Mouse (Mus musculus): ENCODE measurements around the gene Ccdc142. TPM values are rescaled to one million over a fixed set of nuclear protein-coding genes. Genes with fewer than 3 reads are reported as not detected.
A peak's percentile ranks its signal among the peaks of the same experiment; 100 is the strongest.

Ccdc142 gene
- polyA plus RNA-seq, 1 experiment from 2014 or later = 2.0 TPM

DNA sequence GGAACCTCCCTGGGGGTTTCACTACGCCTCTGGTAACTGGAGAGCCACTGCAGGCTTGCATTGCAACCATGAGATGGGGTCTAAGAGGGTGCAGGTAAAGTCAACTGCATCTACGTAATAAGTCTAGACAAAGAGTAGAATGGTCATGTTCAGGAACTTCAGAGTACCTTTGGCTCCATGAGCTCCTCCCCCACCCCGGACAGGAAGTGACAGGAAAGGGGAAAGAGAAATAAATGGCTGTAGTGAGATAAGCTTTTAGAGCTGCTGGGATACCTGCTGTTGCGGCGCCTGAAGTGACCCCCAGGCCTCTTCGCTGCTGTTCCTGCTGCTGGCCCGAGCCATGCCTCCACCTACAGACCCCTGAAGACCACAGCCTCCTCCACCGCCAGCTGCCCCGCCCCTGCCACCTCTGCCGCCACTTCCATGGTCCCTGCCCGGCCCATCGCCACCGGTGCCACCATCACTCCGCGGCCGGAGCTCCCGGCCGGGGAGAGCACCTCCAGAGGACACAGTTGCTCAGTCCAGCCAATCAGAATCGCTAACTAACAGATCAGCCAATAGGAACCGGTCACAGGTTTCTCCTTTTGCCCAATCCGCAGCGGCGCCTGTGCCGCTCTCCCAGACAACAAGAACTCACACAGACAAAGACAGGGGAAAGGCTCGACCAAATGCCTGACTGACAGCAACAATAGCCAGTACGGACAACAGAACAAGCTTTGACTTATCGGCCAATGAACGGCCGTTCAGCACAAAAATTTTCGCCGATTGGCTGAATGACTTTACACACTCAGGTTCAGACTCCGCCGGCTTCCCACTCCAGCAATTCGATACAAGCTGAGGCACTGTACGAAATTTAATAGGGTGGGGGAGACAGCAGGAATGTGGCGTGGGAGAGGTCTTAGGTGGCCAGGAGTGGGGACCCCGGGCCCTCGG, 19.8 kb downstream of the Ccdc142 start, which contains the start of gene Wbp1:
Wbp1 (minus strand) TSS at position 630 of the 933 bp plus-strand sequence.
- under 1% methylated on average over 38 of the region's 38 CpGs for WGBS
- peak within 1 kb of the TSS; percentile 93 for H3K27ac ChIP-seq
- ATAC-seq (replicated peaks; ENCODE audit: low FRiP score, low read depth) = peak; percentile 95
- no peaks in the 10 kb centered on the region for H3K27me3 ChIP-seq (ENCODE audit: insufficient read depth, low read length)
- H3K4me2 ChIP-seq (ENCODE audit: low read length) = peak within 1 kb of the TSS; percentile 80
- peak; percentile 100 for DNase-seq (ENCODE audit: low spot score)
- no peaks in the 10 kb centered on the region for H3K9me3 ChIP-seq (replicated peaks; ENCODE audit: low read length)
- H3K4me3 ChIP-seq (replicated peaks; ENCODE audit: low read depth, low read length) = peak within 1 kb of the TSS; percentile 68
- 0 out of 2 replicates have a peak, but pooled peaks cover 5% of the 10 kb centered on the region for H3K36me3 ChIP-seq (ENCODE audit: insufficient read depth, low read length)
- TF ChIP-seq CTCF (IDR thresholded peaks at IDR 0.05; ENCODE audit: low read depth) = peak; percentile 3; the same call in 1 of the 2 replicates
- peak within 1 kb of the TSS; percentile 73 for H3K9ac ChIP-seq (ENCODE audit: low read depth, low read length)
- peaks cover 43% of the 10 kb centered on the region for H3K4me1 ChIP-seq (replicated peaks; ENCODE audit: insufficient read depth, low read length)

DNA sequence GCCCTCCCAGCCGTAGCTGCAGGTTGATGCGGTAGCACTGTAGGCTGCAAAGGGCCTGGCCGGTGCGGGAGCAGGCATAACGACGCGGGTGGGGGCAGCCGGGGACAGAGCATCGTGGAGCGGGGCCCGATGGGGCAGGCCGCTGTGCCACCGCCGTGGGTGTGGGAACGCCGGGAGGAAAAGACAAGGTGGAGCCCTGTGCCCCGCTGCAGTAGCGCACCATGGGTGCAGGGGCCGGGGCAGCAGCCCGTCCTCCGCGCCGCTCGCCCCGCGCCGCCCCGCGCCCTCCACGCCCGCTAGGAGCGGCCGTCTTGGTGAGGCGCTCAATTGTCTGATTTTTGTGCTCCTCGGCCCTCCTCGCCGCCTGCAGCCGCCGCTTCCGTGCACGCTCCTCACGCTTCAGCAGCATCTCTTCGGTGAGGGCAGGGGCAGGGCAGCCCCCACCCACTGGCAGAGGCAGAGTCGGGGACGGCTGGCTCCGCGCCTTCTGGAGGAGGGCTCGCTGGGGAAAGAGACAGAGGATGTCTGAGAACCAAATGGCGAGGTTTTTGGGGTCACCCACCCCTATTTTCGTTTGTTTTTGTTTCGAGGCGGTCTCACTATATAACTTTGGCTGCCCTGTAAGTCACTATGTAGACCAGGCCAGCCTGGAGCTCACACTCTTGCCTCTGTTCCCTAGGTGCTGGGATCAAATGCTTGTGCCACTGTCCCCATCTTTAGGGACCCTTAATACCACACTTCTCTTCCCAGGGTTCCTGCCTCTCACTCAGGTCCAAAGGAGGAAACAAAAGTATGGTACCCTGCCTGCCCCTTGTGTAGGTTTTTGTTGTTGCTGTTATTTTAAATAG, 20.7 kb downstream of the Ccdc142 start:
- Histone ChIP-seq H3K9ac (ENCODE audit: low read depth, low read length) (peak overlapping the region; percentile 67), H3K4me1 (replicated peaks; ENCODE audit: insufficient read depth, low read length) (peaks cover 38% of the 10 kb centered on the region), H3K36me3 (ENCODE audit: insufficient read depth, low read length) (0 out of 2 replicates have a peak, but pooled peaks cover 5% of the 10 kb centered on the region), H3K4me3 (replicated peaks; ENCODE audit: low read depth, low read length) (peak overlapping the region; percentile 68), H3K27me3 (ENCODE audit: insufficient read depth, low read length) (no peaks in the 10 kb centered on the region), H3K27ac (peak overlapping the region; percentile 91), H3K9me3 (replicated peaks; ENCODE audit: low read length) (no peaks in the 10 kb centered on the region), H3K4me2 (ENCODE audit: low read length) (peak overlapping the region; percentile 80)
- peak; percentile 1; the same call in 1 of the 2 replicates for ATAC-seq (replicated peaks; ENCODE audit: low FRiP score, low read depth)
- DNase-seq (ENCODE audit: low spot score) = peak; percentile 45
- WGBS = under 1% methylated on average over 41 of the region's 52 CpGs
- no peak for TF ChIP-seq CTCF (IDR thresholded peaks at IDR 0.05; ENCODE audit: low read depth)

DNA sequence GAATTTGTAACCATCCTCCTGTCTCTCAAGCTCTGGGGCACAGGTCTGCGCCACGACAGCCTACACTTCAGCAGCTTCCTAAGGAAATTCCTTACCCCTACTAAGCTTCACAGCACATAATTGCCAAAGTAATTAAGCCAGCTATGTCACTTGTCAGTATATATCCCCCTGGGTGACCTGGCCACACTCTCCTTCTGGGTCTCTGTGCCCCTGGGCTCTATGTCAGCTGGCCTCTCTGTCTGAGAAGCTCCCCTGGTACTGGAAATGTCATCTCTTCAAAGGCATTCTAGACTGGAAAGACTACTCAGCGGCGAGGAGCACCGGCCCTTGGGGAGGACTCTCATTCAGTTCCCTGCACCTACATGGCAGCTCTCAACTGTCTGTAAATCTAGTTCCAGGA, 21.6 kb downstream of the Ccdc142 start:
- no peak overlapping the region for H3K27ac ChIP-seq
- 83% methylated on average over 5 of the region's 5 CpGs for WGBS

DNA sequence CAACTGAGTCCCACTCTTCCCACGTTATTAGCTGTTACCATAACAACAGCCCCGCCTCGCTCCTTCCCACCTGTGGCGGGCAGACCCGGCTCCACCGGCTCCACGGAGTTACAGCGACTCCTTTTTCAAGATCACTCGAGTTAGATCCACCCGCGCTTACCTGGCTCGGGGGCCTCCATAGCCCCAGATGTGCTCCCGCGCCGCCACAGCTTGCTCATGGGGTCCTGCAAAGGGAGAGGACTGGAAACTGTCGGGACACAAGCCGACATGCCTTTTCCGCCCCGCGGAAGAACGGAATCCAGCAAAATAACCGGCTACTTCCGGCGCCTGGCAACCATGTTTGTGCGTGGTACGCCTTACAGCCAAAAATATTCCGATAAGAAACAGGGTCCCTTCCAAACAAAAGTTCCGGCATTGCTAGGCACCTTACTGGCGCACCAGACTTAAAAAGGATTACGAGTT, 23.5 kb downstream of the Ccdc142 start:
- H3K27ac ChIP-seq = peak overlapping the region; percentile 47; the same call in 1 of the 2 replicates
- no peaks in the 10 kb centered on the region for H3K36me3 ChIP-seq (ENCODE audit: insufficient read depth, low read length)
- ATAC-seq (replicated peaks; ENCODE audit: low FRiP score, low read depth) = peak; percentile 6; the same call in 1 of the 2 replicates
- H3K27me3 ChIP-seq (ENCODE audit: insufficient read depth, low read length) = no peaks in the 10 kb centered on the region
- TF ChIP-seq CTCF (IDR thresholded peaks at IDR 0.05; ENCODE audit: low read depth) = no peak
- peaks cover 31% of the 10 kb centered on the region for H3K4me1 ChIP-seq (replicated peaks; ENCODE audit: insufficient read depth, low read length)
- peak; percentile 96 for DNase-seq (ENCODE audit: low spot score)
- H3K4me3 ChIP-seq (replicated peaks; ENCODE audit: low read depth, low read length) = peak overlapping the region; percentile 67
- WGBS = under 1% methylated on average over 30 of the region's 30 CpGs
- peak overlapping the region; percentile 95 for H3K4me2 ChIP-seq (ENCODE audit: low read length)
- H3K9me3 ChIP-seq (replicated peaks; ENCODE audit: low read length) = no peaks in the 10 kb centered on the region
- H3K9ac ChIP-seq (ENCODE audit: low read depth, low read length) = peak overlapping the region; percentile 58

More for the DNA sequence above, 21.6 kb downstream of the Ccdc142 start:
- TF ChIP-seq CTCF (IDR thresholded peaks at IDR 0.05; ENCODE audit: low read depth) = no peak
- Histone ChIP-seq H3K9ac (ENCODE audit: low read depth, low read length) (no peak overlapping the region), H3K4me2 (ENCODE audit: low read length) (no peak overlapping the region), H3K9me3 (replicated peaks; ENCODE audit: low read length) (no peaks in the 10 kb centered on the region), H3K4me3 (replicated peaks; ENCODE audit: low read depth, low read length) (no peak overlapping the region), H3K27me3 (ENCODE audit: insufficient read depth, low read length) (no peaks in the 10 kb centered on the region), H3K4me1 (replicated peaks; ENCODE audit: insufficient read depth, low read length) (peaks cover 38% of the 10 kb centered on the region), H3K36me3 (ENCODE audit: insufficient read depth, low read length) (0 out of 2 replicates have a peak, but pooled peaks cover 5% of the 10 kb centered on the region)
- ATAC-seq (replicated peaks; ENCODE audit: low FRiP score, low read depth) (no peak), DNase-seq (ENCODE audit: low spot score) (no peak)

DNA sequence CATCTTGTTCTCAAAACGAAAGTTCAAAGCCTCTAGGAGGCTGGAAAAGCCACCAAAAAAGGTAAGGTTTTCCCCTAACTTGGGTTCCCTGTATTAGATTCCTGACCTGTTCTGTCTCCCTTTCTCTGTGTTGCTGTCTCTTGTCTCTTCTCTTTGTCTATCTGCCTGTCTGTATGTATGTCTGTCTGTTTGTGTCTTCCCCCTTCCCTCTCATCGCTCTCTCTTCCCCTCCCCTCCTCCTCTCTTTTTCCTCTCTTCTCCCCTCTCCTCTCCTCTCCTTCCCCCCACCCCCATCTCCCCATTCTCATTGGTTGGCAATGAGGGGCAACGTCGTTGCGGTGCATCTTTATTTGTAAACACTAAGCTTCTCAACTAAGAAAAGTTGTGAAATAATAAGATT, 23.9 kb downstream of the Ccdc142 start, which contains the start of gene Ino80b:
Ino80b (minus strand) TSS at position 101 of the 400 bp plus-strand sequence.
- H3K4me2 ChIP-seq (ENCODE audit: low read length) = peak within 1 kb of the TSS; percentile 95
- ATAC-seq (replicated peaks; ENCODE audit: low FRiP score, low read depth) = no peak
- H3K36me3 ChIP-seq (ENCODE audit: insufficient read depth, low read length) = no peaks in the 10 kb centered on the region
- WGBS = 21% methylated on average over 5 of the region's 5 CpGs
- peaks cover 26% of the 10 kb centered on the region for H3K4me1 ChIP-seq (replicated peaks; ENCODE audit: insufficient read depth, low read length)
- no peaks in the 10 kb centered on the region for H3K27me3 ChIP-seq (ENCODE audit: insufficient read depth, low read length)
- peak within 1 kb of the TSS; percentile 47; the same call in 1 of the 2 replicates for H3K27ac ChIP-seq
- DNase-seq (ENCODE audit: low spot score) = no peak
- peak within 1 kb of the TSS; percentile 58 for H3K9ac ChIP-seq (ENCODE audit: low read depth, low read length)
- no peak for TF ChIP-seq CTCF (IDR thresholded peaks at IDR 0.05; ENCODE audit: low read depth)
- no peaks in the 10 kb centered on the region for H3K9me3 ChIP-seq (replicated peaks; ENCODE audit: low read length)
- peak within 1 kb of the TSS; percentile 67 for H3K4me3 ChIP-seq (replicated peaks; ENCODE audit: low read depth, low read length)
